Mouse (Mus musculus): ENCODE data around the gene Kcp.

- TF ChIP-seq POLR2A (IDR thresholded peaks at IDR 0.05; ENCODE audit: control insufficient read depth, extremely low read depth, insufficient read depth, low read length, poor library complexity), result no peak
- TF ChIP-seq CTCF (IDR thresholded peaks at IDR 0.05; ENCODE audit: borderline replicate concordance, control insufficient read depth, extremely low read depth, insufficient read depth, low read length, poor library complexity), result no peak
These were observed 74.5 kb downstream of the Kcp start, which contains the start of gene Flnc for GRCm38 (mm10) chr6:29433038-29433803.

Measured in thymus, adult 2 months (tissue).